ENCODE assay signal across 11 mouse cellular contexts in the genomic region with DNA sequence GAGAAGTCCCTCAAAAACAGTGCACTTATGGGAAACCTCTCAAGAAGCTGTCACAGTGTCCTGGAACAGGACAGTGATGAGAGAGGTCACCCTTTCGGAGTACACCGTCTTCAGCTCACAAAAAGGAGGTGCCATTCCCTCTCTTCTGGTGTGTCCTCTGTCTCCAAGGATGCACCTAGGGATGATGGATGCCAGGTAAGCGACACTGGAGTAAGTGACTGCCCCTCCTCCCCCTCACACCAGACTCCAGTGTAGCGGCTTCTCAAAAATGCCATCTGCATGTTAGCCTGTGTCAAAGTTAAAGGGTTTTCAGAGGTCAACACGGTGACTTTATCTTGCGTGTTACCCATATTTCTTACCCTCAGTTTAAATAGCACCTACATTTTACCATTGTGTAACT.
A peak's percentile ranks its signal among the peaks of the same experiment; 100 is the strongest.
DNase-seq lines count a peak whose midpoint lies in the region; ATAC-seq and TF ChIP-seq lines count a peak whose summit lies in the region.
"Had no signal": no experiment of that assay in that cellular context is flagged by ENCODE, and none has a peak within 500 bp of the region (broad histone marks: within the 10 kb centered on the region; RNA-seq: fewer than 3 reads in every experiment).

No protein-coding gene starts in this region.

- H3K4me2 ChIP-seq in heart, embryonic 14.5 days (ENCODE audit: low read length), result peak overlapping the region; percentile 74
- peak overlapping the region; percentile 69 for H3K4me2 ChIP-seq in intestine, postnatal 0 days (replicated peaks; ENCODE audit: low read depth)

- H3K9me3 ChIP-seq in heart, embryonic 14.5 days (ENCODE audit: control insufficient read depth, low read length), result no peaks in the 10 kb centered on the region
- no peaks in the 10 kb centered on the region for H3K9me3 ChIP-seq in intestine, postnatal 0 days (ENCODE audit: control insufficient read depth)
- H3K9me3 ChIP-seq: limb, embryonic 13.5 days had no signal

- peak overlapping the region in 1 of 2 experiments; percentile 93; a peak in 2 of 4 replicates for H3K27ac ChIP-seq in heart, embryonic 14.5 days (replicated peaks in 1 of 2; ENCODE audit: control insufficient read depth in 1 of 2, insufficient read depth in 1 of 2, low read depth in 2 of 2, low read length in 2 of 2)
- H3K27ac ChIP-seq in left cerebral cortex, adult 2 months, result peak overlapping the region; percentile 63; the same call in 1 of the 2 replicates
- peak overlapping the region; percentile 94; the same call in 1 of the 2 replicates for H3K27ac ChIP-seq in brown adipose tissue, adult 24 weeks (replicated peaks; ENCODE audit: low read depth, low read length)
- H3K27ac ChIP-seq in intestine, postnatal 0 days (ENCODE audit: low read depth, low read length), result peak overlapping the region; percentile 96
- H3K27ac ChIP-seq: limb, embryonic 13.5 days had no signal

- H3K27me3 ChIP-seq in heart, embryonic 14.5 days (ENCODE audit: control insufficient read depth, insufficient read depth, low read length), result no peaks in the 10 kb centered on the region
- H3K27me3 ChIP-seq in intestine, postnatal 0 days (replicated peaks; ENCODE audit: control insufficient read depth, insufficient read depth, low read length), result no peaks in the 10 kb centered on the region
- H3K27me3 ChIP-seq: limb, embryonic 13.5 days had no signal

- peaks cover 32 to 54% of the 10 kb centered on the region in 2 experiments for H3K4me1 ChIP-seq in heart, embryonic 14.5 days (ENCODE audit: control insufficient read depth in 2 of 2, insufficient read depth in 2 of 2, low read length in 2 of 2)
- H3K4me1 ChIP-seq in brown adipose tissue, adult 24 weeks (ENCODE audit: control insufficient read depth, insufficient read depth, insufficient read length, low read length), result peaks cover 19% of the 10 kb centered on the region
- H3K4me1 ChIP-seq in intestine, postnatal 0 days (replicated peaks; ENCODE audit: control insufficient read depth, insufficient read depth, low read length), result 0 out of 2 replicates have a peak, but pooled peaks cover 7% of the 10 kb centered on the region

- no peaks in the 10 kb centered on the region for H3K36me3 ChIP-seq in heart, embryonic 14.5 days (ENCODE audit: control insufficient read depth, insufficient read depth, low read length)
- H3K36me3 ChIP-seq in intestine, postnatal 0 days (ENCODE audit: control insufficient read depth, insufficient read depth), result no peaks in the 10 kb centered on the region
- H3K36me3 ChIP-seq: limb, embryonic 13.5 days had no signal

- 64% methylated on average over 6 of the region's 6 CpGs for WGBS in heart, embryonic 14.5 days
- WGBS in intestine, postnatal 0 days, result 60% methylated on average over 6 of the region's 6 CpGs

- ATAC-seq in heart, embryonic 14.5 days (ENCODE audit: insufficient number of reproducible peaks, insufficient read depth, low FRiP score, low read depth), result no peak
- ATAC-seq in intestine, postnatal 0 days, result no peak
- ATAC-seq in granulocyte monocyte progenitor cell, adult 5-6 weeks (replicated peaks; ENCODE audit: poor library complexity, severe bottlenecking), result no peak

- intact Hi-C loops in heart, postnatal 36 days (cut with DNase I), result no loop called here
- intact Hi-C loops in left cerebral cortex, adult 2 months (cut with DNase I), result no loop called here

- no peak overlapping the region; the same call in 1 of the 2 replicates for H3K9ac ChIP-seq in heart, embryonic 14.5 days (ENCODE audit: low read length)
- H3K9ac ChIP-seq in intestine, postnatal 0 days (ENCODE audit: low read depth, low read length), result peak overlapping the region; percentile 62

- DNase-seq in heart, postnatal 36 days, result no peak
- DNase-seq in left cerebral cortex, adult 2 months (ENCODE audit: extremely low spot score in 1 of 2, low spot score in 2 of 2), result no peak
- DNase-seq in left cerebral cortex, adult 8-10 months (ENCODE audit: low spot score in 2 of 2), result no peak
- no peak for DNase-seq in right cerebral cortex, postnatal 4 days
- DNase-seq: cerebellum, adult 8-10 months; embryo, embryonic 11 days had no signal

- no peak for TF ChIP-seq CTCF in left cerebral cortex, adult 2 months (IDR thresholded peaks at IDR 0.05)
- no peak for TF ChIP-seq CTCF in intestine, postnatal 0 days (IDR thresholded peaks at IDR 0.05; ENCODE audit: low read depth)

- peak overlapping the region in 1 of 2 experiments; percentile 36; a peak in 1 of 4 replicates for H3K4me3 ChIP-seq in heart, embryonic 14.5 days (ENCODE audit: control insufficient read depth in 1 of 2, insufficient read depth in 1 of 2, low read depth in 1 of 2, low read length in 2 of 2)
- peak overlapping the region; percentile 38 for H3K4me3 ChIP-seq in left cerebral cortex, adult 2 months
- H3K4me3 ChIP-seq in brown adipose tissue, adult 24 weeks (ENCODE audit: insufficient read depth, low read depth, low read length), result peak overlapping the region; percentile 71; the same call in 1 of the 2 replicates
- H3K4me3 ChIP-seq in intestine, postnatal 0 days (ENCODE audit: low read depth, low read length), result peak overlapping the region; percentile 43
